Mouse (Mus musculus) lung, adult 2 months (tissue): Measurements from ENCODE around the gene Rarg.

ENCODE experiments used
- CTCF ChIP-seq: fragments of 200-500 bp; IDR thresholded peaks from 2 replicates; pipeline ENCODE4 v1.5.1; 2011; ENCODE audit warnings: mild to moderate bottlenecking, low read length, control low read depth; ENCODE audit not compliant: insufficient read depth
- POLR2A ChIP-seq: fragments of 200-500 bp; IDR thresholded peaks from 2 replicates; pipeline ENCODE4 v1.6.1; 2011; ENCODE audit warnings: low read depth, mild to moderate bottlenecking, control low read depth, low read length, borderline replicate concordance; ENCODE audit errors: extremely low read depth

DNA sequence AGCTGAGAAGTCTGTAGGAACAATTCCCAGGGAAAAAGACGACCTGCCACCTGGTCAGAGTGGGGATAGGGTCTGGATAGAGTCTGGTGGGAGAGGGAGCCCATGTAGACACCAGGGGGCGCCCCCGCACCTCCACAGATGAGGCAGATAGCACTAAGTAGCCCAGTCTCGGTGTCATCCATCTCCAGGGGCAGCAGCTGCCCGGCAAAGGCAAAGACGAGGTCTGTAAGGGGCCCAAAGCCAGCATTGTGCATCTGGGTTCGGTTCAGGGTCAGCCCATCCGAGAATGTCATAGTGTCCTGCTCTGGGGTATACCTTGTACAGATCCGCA lies 18.1 kb downstream of the Rarg start:
- TF ChIP-seq POLR2A (no peak), CTCF (peak; percentile 73)
